Mouse (Mus musculus) forebrain, embryonic 13.5 days (tissue): ENCODE data around the gene Ak1. TPM values are rescaled to one million over a fixed set of nuclear protein-coding genes. Genes with fewer than 3 reads are reported as not detected.

Experiments
- ATAC-seq: fragments of 200-750 bp; cut with Nextera tagmentation; 2 replicates; pipeline ENCODE4 v1.8.0; 2017
- H3K27ac ChIP-seq: fragments of 300-500 bp; sonication (generic); 2 replicates; pipeline ENCODE4 v1.5.1; 2015; ENCODE audit warnings: inconsistent platforms, mild to moderate bottlenecking, moderate library complexity
- H3K27me3 ChIP-seq: fragments of 300-500 bp; sonication (generic); 2 replicates; pipeline ENCODE4 v1.6.1; 2015; ENCODE audit warnings: mild to moderate bottlenecking, inconsistent platforms
- H3K36me3 ChIP-seq: fragments of 300-500 bp; sonication (generic); 2 replicates; pipeline ENCODE4 v1.6.1; 2015; ENCODE audit warnings: mild to moderate bottlenecking, inconsistent platforms; ENCODE audit not compliant: poor library complexity, severe bottlenecking
- H3K4me1 ChIP-seq: fragments of 300-500 bp; sonication (generic); 2 replicates; pipeline ENCODE4 v1.6.1; 2015; ENCODE audit warnings: inconsistent platforms
- H3K4me2 ChIP-seq: fragments of 300-500 bp; sonication (generic); 2 replicates; pipeline ENCODE4 v1.6.1; 2015; ENCODE audit warnings: inconsistent platforms, mild to moderate bottlenecking, moderate library complexity
- H3K4me3 ChIP-seq: fragments of 300-500 bp; sonication (generic); 2 replicates; pipeline ENCODE4 v1.5.1; 2015; ENCODE audit warnings: mild to moderate bottlenecking, inconsistent platforms
- H3K9ac ChIP-seq: fragments of 300-500 bp; sonication (generic); 2 replicates; pipeline ENCODE4 v1.6.1; 2015; ENCODE audit warnings: mild to moderate bottlenecking, inconsistent platforms
- H3K9me3 ChIP-seq: fragments of 300-500 bp; sonication (generic); replicated peaks from 2 replicates; pipeline ENCODE4 v1.6.1; 2016; ENCODE audit warnings: inconsistent platforms
- WGBS: fragments of 180-500 bp; shearing (Covaris S2); methylation state at CpG from one replicate; pipeline ENCODE4 v1.1.7; 2015; 5-methylcytosine and 5-hydroxymethylcytosine counted together
- polyA plus RNA-seq: library from polyadenylated mRNA; unstranded; fragments of >200 nt; fragmentation: Nextera tagmentation; extraction: Ambion mirVana; gene quantifications from 2 replicates; pipeline ENCODE4 v1.2.1, GENCODE M21; 2015

The Ak1 gene
- polyA plus RNA-seq = 48.8 and 48.9 TPM in 2 replicates

- no peaks in the 10 kb centered on the region; the same call in 1 of the 2 replicates for H3K36me3 ChIP-seq
- H3K4me1 ChIP-seq = peaks cover 45% of the 10 kb centered on the region
- WGBS = 53% methylated on average over 7 of the region's 7 CpGs
- no peak within 1 kb of the TSS for H3K27ac ChIP-seq
- no peak within 1 kb of the TSS for H3K4me3 ChIP-seq
- H3K4me2 ChIP-seq = no peak within 1 kb of the TSS
- H3K9ac ChIP-seq = no peak within 1 kb of the TSS
- ATAC-seq = no peak
- H3K9me3 ChIP-seq = no peaks in the 10 kb centered on the region
- no peaks in the 10 kb centered on the region for H3K27me3 ChIP-seq
Measured at GRCm38 (mm10) chr2:32621517-32621859, at the start of gene Ak1. Ak1 (plus strand) TSS chr2:32621758.

- 92% methylated on average over 11 of the region's 11 CpGs for WGBS
- Histone ChIP-seq H3K9ac (no peak overlapping the region), H3K36me3 (peaks cover 22% of the 10 kb centered on the region), H3K4me2 (peak overlapping the region; percentile 94), H3K27me3 (peaks cover under 1% of the 10 kb centered on the region; the same call in 1 of the 2 replicates), H3K4me1 (peaks cover 23% of the 10 kb centered on the region), H3K27ac (no peak overlapping the region), H3K4me3 (peak overlapping the region; percentile 75; the same call in 1 of the 2 replicates), H3K9me3 (no peaks in the 10 kb centered on the region)
- no peak for ATAC-seq
Measured at GRCm38 (mm10) chr2:32572196-32572595, 49.4 kb upstream of the Ak1 start.

GRCm38 (mm10) chr2:32574497-32574896, 47.1 kb upstream of the Ak1 start, which contains the start of gene Pip5kl1:
Pip5kl1 (plus strand) TSS chr2:32574797.
- Histone ChIP-seq H3K36me3 (peaks cover 8% of the 10 kb centered on the region), H3K9ac (peak within 1 kb of the TSS; percentile 73), H3K4me3 (peak within 1 kb of the TSS; percentile 57), H3K27ac (no peak within 1 kb of the TSS), H3K4me2 (peak within 1 kb of the TSS; percentile 99), H3K27me3 (peaks cover 22% of the 10 kb centered on the region), H3K9me3 (no peaks in the 10 kb centered on the region), H3K4me1 (peaks cover 23% of the 10 kb centered on the region)
- WGBS = 78% methylated on average over 6 of the region's 6 CpGs
- no peak for ATAC-seq

GRCm38 (mm10) chr2:32574901-32575585, 46.5 kb upstream of the Ak1 start:
- H3K4me1 ChIP-seq = peaks cover 23% of the 10 kb centered on the region
- H3K9me3 ChIP-seq = no peaks in the 10 kb centered on the region
- H3K4me3 ChIP-seq = peak overlapping the region; percentile 57
- H3K27me3 ChIP-seq = peaks cover 27% of the 10 kb centered on the region
- H3K4me2 ChIP-seq = peak overlapping the region; percentile 99
- WGBS = under 1% methylated on average over 26 of the region's 26 CpGs
- peak overlapping the region; percentile 73 for H3K9ac ChIP-seq
- no peak overlapping the region for H3K27ac ChIP-seq
- H3K36me3 ChIP-seq = peaks cover 8% of the 10 kb centered on the region
- ATAC-seq = no peak

GRCm38 (mm10) chr2:32575586-32576160, 45.9 kb upstream of the Ak1 start, which contains the start of gene 9430097D07Rik:
9430097D07Rik (minus strand) TSS chr2:32575684.
- Histone ChIP-seq H3K9ac (peak within 1 kb of the TSS; percentile 73), H3K4me3 (peak within 1 kb of the TSS; percentile 57), H3K27me3 (peaks cover 29% of the 10 kb centered on the region), H3K27ac (no peak within 1 kb of the TSS), H3K36me3 (peaks cover 8% of the 10 kb centered on the region), H3K4me1 (peaks cover 23% of the 10 kb centered on the region), H3K9me3 (no peaks in the 10 kb centered on the region), H3K4me2 (peak within 1 kb of the TSS; percentile 99)
- peak; percentile 82 for ATAC-seq
- 5% methylated on average over 28 of the region's 28 CpGs for WGBS

- no peak overlapping the region for H3K9ac ChIP-seq
- peaks cover 29% of the 10 kb centered on the region for H3K27me3 ChIP-seq
- H3K27ac ChIP-seq = no peak overlapping the region
- H3K4me1 ChIP-seq = peaks cover 18% of the 10 kb centered on the region
- no peaks in the 10 kb centered on the region for H3K9me3 ChIP-seq
- H3K4me2 ChIP-seq = no peak overlapping the region
- H3K36me3 ChIP-seq = peaks cover 8% of the 10 kb centered on the region
- ATAC-seq = no peak
- no peak overlapping the region for H3K4me3 ChIP-seq
- WGBS = 92% methylated on average over 9 of the region's 9 CpGs
Measured at GRCm38 (mm10) chr2:32576532-32576931, 45.0 kb upstream of the Ak1 start.

GRCm38 (mm10) chr2:32578146-32579046, 43.2 kb upstream of the Ak1 start:
- ATAC-seq = no peak
- no peak overlapping the region for H3K4me3 ChIP-seq
- H3K36me3 ChIP-seq = peaks cover 2% of the 10 kb centered on the region; the same call in 1 of the 2 replicates
- peaks cover 18% of the 10 kb centered on the region for H3K4me1 ChIP-seq
- no peak overlapping the region for H3K9ac ChIP-seq
- H3K27ac ChIP-seq = no peak overlapping the region
- H3K27me3 ChIP-seq = peaks cover 33% of the 10 kb centered on the region
- H3K9me3 ChIP-seq = no peaks in the 10 kb centered on the region
- WGBS = 36% methylated on average over 24 of the region's 30 CpGs
- H3K4me2 ChIP-seq = no peak overlapping the region

- WGBS = 33% methylated on average over 19 of the region's 19 CpGs
- Histone ChIP-seq H3K36me3 (no peaks in the 10 kb centered on the region), H3K9me3 (no peaks in the 10 kb centered on the region), H3K27ac (no peak overlapping the region), H3K4me3 (peak overlapping the region; percentile 31), H3K27me3 (peaks cover 33% of the 10 kb centered on the region), H3K4me2 (peak overlapping the region; percentile 47), H3K4me1 (peaks cover 7% of the 10 kb centered on the region), H3K9ac (no peak overlapping the region)
- peak; percentile 67 for ATAC-seq
Measured at GRCm38 (mm10) chr2:32581450-32582095, 40.0 kb upstream of the Ak1 start.

- Histone ChIP-seq H3K27me3 (peaks cover 23% of the 10 kb centered on the region), H3K9ac (no peak overlapping the region; the same call in 1 of the 2 replicates), H3K4me2 (peak overlapping the region; percentile 62), H3K4me3 (peak overlapping the region; percentile 31), H3K4me1 (peaks cover 19% of the 10 kb centered on the region), H3K27ac (no peak overlapping the region), H3K9me3 (no peaks in the 10 kb centered on the region), H3K36me3 (no peaks in the 10 kb centered on the region)
- ATAC-seq = peak; percentile 77
- WGBS = 15% methylated on average over 37 of the region's 37 CpGs
Measured at GRCm38 (mm10) chr2:32582830-32583799, 38.4 kb upstream of the Ak1 start.

- no peak overlapping the region for H3K27ac ChIP-seq
- no peak overlapping the region for H3K4me3 ChIP-seq
- WGBS = 87% methylated on average over 7 of the region's 7 CpGs
- peaks cover 4% of the 10 kb centered on the region; the same call in 1 of the 2 replicates for H3K27me3 ChIP-seq
- no peak for ATAC-seq
- H3K9me3 ChIP-seq = no peaks in the 10 kb centered on the region
- no peak overlapping the region for H3K9ac ChIP-seq
- H3K36me3 ChIP-seq = no peaks in the 10 kb centered on the region
- H3K4me2 ChIP-seq = no peak overlapping the region
- peaks cover 37% of the 10 kb centered on the region for H3K4me1 ChIP-seq
Measured at GRCm38 (mm10) chr2:32585149-32585714, 36.3 kb upstream of the Ak1 start.
